Mouse (Mus musculus): ENCODE results near the gene Rab43. TPM values are rescaled to one million over a fixed set of nuclear protein-coding genes. Genes with fewer than 3 reads are reported as not detected.
A peak's percentile ranks its signal among the peaks of the same experiment; 100 is the strongest.
"Not testable (repeated sequence)": the region's sequence is repeated elsewhere in the genome, so short reads cannot be mapped to it uniquely, and the experiment has no call there.

The Rab43 gene
- total RNA-seq, 2 experiments from 2014 or later: 17.2 to 21.9 TPM

- DNase-seq (ENCODE audit: low spot score in 2 of 2): no peak
These were observed 24.7 kb downstream of the Rab43 start for GRCm38 (mm10) chr6:87787108-87787890.

- no peak for DNase-seq (ENCODE audit: low spot score in 2 of 2)
These were observed 25.3 kb downstream of the Rab43 start for GRCm38 (mm10) chr6:87786621-87787020.

- no peak for DNase-seq (ENCODE audit: low spot score in 2 of 2)
These were observed 27.9 kb downstream of the Rab43 start for GRCm38 (mm10) chr6:87784033-87784432.

- DNase-seq (ENCODE audit: low spot score in 2 of 2): no peak
These were observed 31.2 kb downstream of the Rab43 start for GRCm38 (mm10) chr6:87780546-87781301.

GRCm38 (mm10) chr6:87779174-87780165 lies 32.5 kb downstream of the Rab43 start:
- no peak for DNase-seq (ENCODE audit: low spot score in 2 of 2)

GRCm38 (mm10) chr6:87778294-87779173 lies 33.4 kb downstream of the Rab43 start:
- DNase-seq (ENCODE audit: low spot score in 2 of 2): no peak

GRCm38 (mm10) chr6:87777842-87778241 lies 34.1 kb downstream of the Rab43 start, which contains the start of gene Gp9:
Gene Gp9, plus strand, starts transcription at chr6:87778072.
- no peak for DNase-seq (ENCODE audit: low spot score in 2 of 2)

GRCm38 (mm10) chr6:87776663-87777062 lies 35.3 kb downstream of the Rab43 start:
- no peak for DNase-seq (ENCODE audit: low spot score in 2 of 2)

- DNase-seq (ENCODE audit: low spot score in 2 of 2): no peak
These were observed 36.2 kb downstream of the Rab43 start for GRCm38 (mm10) chr6:87775588-87776245.

- no peak for DNase-seq (ENCODE audit: low spot score in 2 of 2)
These were observed 37.1 kb downstream of the Rab43 start for GRCm38 (mm10) chr6:87774909-87775308.

GRCm38 (mm10) chr6:87774466-87774865 lies 37.5 kb downstream of the Rab43 start:
- DNase-seq (ENCODE audit: low spot score in 2 of 2): no peak

- no peak for DNase-seq (ENCODE audit: low spot score in 2 of 2)
These were observed 41.3 kb downstream of the Rab43 start for GRCm38 (mm10) chr6:87770626-87771025.

GRCm38 (mm10) chr6:87764296-87764695 lies 47.7 kb downstream of the Rab43 start:
- DNase-seq (ENCODE audit: low spot score in 2 of 2): not testable (repeated sequence)

GRCm38 (mm10) chr6:87763376-87764280 lies 48.3 kb downstream of the Rab43 start:
- peak in 1 of 2 experiments; percentile 24 for DNase-seq (ENCODE audit: low spot score in 2 of 2)

- DNase-seq (ENCODE audit: low spot score in 2 of 2): no peak
These were observed 49.8 kb downstream of the Rab43 start for GRCm38 (mm10) chr6:87762161-87762560.

GRCm38 (mm10) chr6:87759850-87760249 lies 52.1 kb downstream of the Rab43 start:
- DNase-seq (ENCODE audit: low spot score in 2 of 2): no peak

GRCm38 (mm10) chr6:87759404-87759803 lies 52.6 kb downstream of the Rab43 start:
- DNase-seq (ENCODE audit: low spot score in 2 of 2): no peak

GRCm38 (mm10) chr6:87756896-87757295 lies 55.1 kb downstream of the Rab43 start:
- no peak for DNase-seq (ENCODE audit: low spot score in 2 of 2)

Data from layer of hippocampus, postnatal 14 days (tissue).